Mouse (Mus musculus): ENCODE data around the gene Slc15a3. TPM values are rescaled to one million over a fixed set of nuclear protein-coding genes. Genes with fewer than 3 reads are reported as not detected.

The Slc15a3 gene
- polyA plus RNA-seq (2012; rRNA removed; ENCODE audit: low replicate concordance): 7.1 and 18.1 TPM in 2 replicates

GRCm38 (mm10) chr19:10839010-10839892 is at the start of gene Slc15a3:
Slc15a3 (plus strand) TSS chr19:10839727.

GRCm38 (mm10) chr19:10829436-10830175 is 9.9 kb upstream of the Slc15a3 start, which contains the start of gene Cd6:
Cd6 (minus strand) TSS chr19:10830058.

GRCm38 (mm10) chr19:10869886-10870527 is 30.5 kb downstream of the Slc15a3 start, which contains the start of gene Tmem132a:
Tmem132a (minus strand) TSS chr19:10869940.

GRCm38 (mm10) chr19:10881426-10882154 is 42.1 kb downstream of the Slc15a3 start, which contains the start of gene Tmem109:
Tmem109 (minus strand) TSS chr19:10882001.

GRCm38 (mm10) chr19:10895016-10895528 is 55.5 kb downstream of the Slc15a3 start, which contains the start of gene Prpf19:
Prpf19 (plus strand) TSS chr19:10895231.

Other genes starting within 250 kb of the Slc15a3 start
- 42.1 and 52.2 TPM in 2 replicates for gene Ddb1, start 234.4 kb upstream of the Slc15a3 start, polyA plus RNA-seq (2012; rRNA removed; ENCODE audit: low replicate concordance)
- gene Tkfc, start 234.1 kb upstream of the Slc15a3 start, polyA plus RNA-seq (2012; rRNA removed; ENCODE audit: low replicate concordance): 242 and 263 TPM in 2 replicates
- 20.3 and 21.3 TPM in 2 replicates for gene Vwce, start 205.5 kb upstream of the Slc15a3 start, polyA plus RNA-seq (2012; rRNA removed; ENCODE audit: low replicate concordance)
- gene Pga5, start 161.7 kb upstream of the Slc15a3 start, polyA plus RNA-seq (2012; rRNA removed; ENCODE audit: low replicate concordance): 0.27 TPM in 1 of 2 replicates, not detected in the other
- 35.7 and 46.3 TPM in 2 replicates for gene Vps37c, start 151.0 kb upstream of the Slc15a3 start, polyA plus RNA-seq (2012; rRNA removed; ENCODE audit: low replicate concordance)
- gene Cd5, start 100.7 kb upstream of the Slc15a3 start, polyA plus RNA-seq (2012; rRNA removed; ENCODE audit: low replicate concordance): 1.0 and 2.7 TPM in 2 replicates
- gene Cd6, start 9.7 kb upstream of the Slc15a3 start, polyA plus RNA-seq (2012; rRNA removed; ENCODE audit: low replicate concordance): 1.4 and 4.2 TPM in 2 replicates
- 6.8 and 8.5 TPM in 2 replicates for gene Tmem132a, start 30.2 kb downstream of the Slc15a3 start, polyA plus RNA-seq (2012; rRNA removed; ENCODE audit: low replicate concordance)
- gene Tmem109, start 42.3 kb downstream of the Slc15a3 start, polyA plus RNA-seq (2012; rRNA removed; ENCODE audit: low replicate concordance): 31.7 and 34.0 TPM in 2 replicates
- gene Prpf19, start 55.5 kb downstream of the Slc15a3 start, polyA plus RNA-seq (2012; rRNA removed; ENCODE audit: low replicate concordance): 105 and 140 TPM in 2 replicates
- not detected in 2 replicates for gene Zp1, start 80.9 kb downstream of the Slc15a3 start, polyA plus RNA-seq (2012; rRNA removed; ENCODE audit: low replicate concordance)
- 0.16 and 0.62 TPM in 2 replicates for gene Ptgdr2, start 97.4 kb downstream of the Slc15a3 start, polyA plus RNA-seq (2012; rRNA removed; ENCODE audit: low replicate concordance)
- 4.4 and 5.5 TPM in 2 replicates for gene Ccdc86, start 109.5 kb downstream of the Slc15a3 start, polyA plus RNA-seq (2012; rRNA removed; ENCODE audit: low replicate concordance)
- 179 and 611 TPM in 2 replicates for gene Ms4a10, start 134.9 kb downstream of the Slc15a3 start, polyA plus RNA-seq (2012; rRNA removed; ENCODE audit: low replicate concordance)
- 0.36 and 0.88 TPM in 2 replicates for gene Ms4a15, start 153.5 kb downstream of the Slc15a3 start, polyA plus RNA-seq (2012; rRNA removed; ENCODE audit: low replicate concordance)
- 46.6 and 64.7 TPM in 2 replicates for gene Ms4a18, start 178.3 kb downstream of the Slc15a3 start, polyA plus RNA-seq (2012; rRNA removed; ENCODE audit: low replicate concordance)
- gene Ms4a8a, start 241.4 kb downstream of the Slc15a3 start, polyA plus RNA-seq (2012; rRNA removed; ENCODE audit: low replicate concordance): 154 and 309 TPM in 2 replicates

Data from duodenum, adult 2 months (tissue).